Mouse (Mus musculus): ENCODE data around the gene Tmem268. TPM values are rescaled to one million over a fixed set of nuclear protein-coding genes. Genes with fewer than 3 reads are reported as not detected.

Tmem268 gene
- total RNA-seq, 2 experiments from 2014 or later, result 4.3 to 4.9 TPM

DNA sequence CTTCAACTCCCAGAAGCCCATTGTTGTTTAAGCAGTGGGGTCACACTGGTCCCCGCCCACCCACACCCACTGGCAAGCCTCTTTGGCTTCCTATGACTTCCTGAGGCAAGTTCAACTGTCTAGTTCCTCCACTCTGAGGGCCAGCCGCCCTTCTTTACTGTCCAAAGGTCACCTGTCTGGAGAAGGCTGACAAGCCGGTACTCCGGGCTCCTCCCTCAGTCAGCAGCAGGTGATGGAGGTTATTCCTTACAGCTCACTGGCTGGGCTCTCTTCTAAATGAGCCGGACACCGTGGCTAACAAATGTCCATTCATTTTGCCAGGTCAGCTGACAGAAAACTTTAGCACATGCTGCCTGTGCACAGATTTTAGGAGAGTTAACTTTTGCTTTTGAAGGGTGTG lies 42.2 kb downstream of the Tmem268 start:
- no peak for DNase-seq

GRCm38 (mm10) chr4:63601263-63601662 lies 42.7 kb downstream of the Tmem268 start:
- DNase-seq, result no peak

GRCm38 (mm10) chr4:63604945-63605344 lies 46.4 kb downstream of the Tmem268 start, which contains the start of gene Gm11213:
Gene Gm11213, minus strand, starts transcription at chr4:63605261.
- DNase-seq, result no peak

DNA sequence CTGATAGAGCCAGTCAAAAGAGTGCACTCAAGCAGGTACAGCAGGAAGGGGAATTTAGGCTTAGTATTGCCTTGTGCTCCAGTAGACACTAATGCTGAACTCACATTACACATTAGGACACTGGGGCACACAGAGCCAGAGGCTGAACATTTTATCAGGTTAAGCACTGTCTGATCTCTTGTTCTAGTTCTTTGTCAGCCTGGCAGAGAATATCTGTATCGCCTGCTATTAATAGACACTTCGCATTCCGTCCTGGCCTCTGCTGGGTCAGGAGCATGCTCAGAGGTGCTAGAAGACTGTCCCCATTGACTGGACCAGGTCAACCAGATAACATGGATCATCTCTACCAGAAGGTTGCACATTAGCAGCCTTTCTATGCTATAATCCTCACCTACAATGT lies 47.0 kb downstream of the Tmem268 start:
- no peak for DNase-seq

- DNase-seq, result no peak
Measured at GRCm38 (mm10) chr4:63605968-63606367, 47.4 kb downstream of the Tmem268 start.

- no peak for DNase-seq
Measured at GRCm38 (mm10) chr4:63608391-63608790, 49.8 kb downstream of the Tmem268 start.

- no peak for DNase-seq
Measured at GRCm38 (mm10) chr4:63621861-63622260, 63.3 kb downstream of the Tmem268 start.

DNA sequence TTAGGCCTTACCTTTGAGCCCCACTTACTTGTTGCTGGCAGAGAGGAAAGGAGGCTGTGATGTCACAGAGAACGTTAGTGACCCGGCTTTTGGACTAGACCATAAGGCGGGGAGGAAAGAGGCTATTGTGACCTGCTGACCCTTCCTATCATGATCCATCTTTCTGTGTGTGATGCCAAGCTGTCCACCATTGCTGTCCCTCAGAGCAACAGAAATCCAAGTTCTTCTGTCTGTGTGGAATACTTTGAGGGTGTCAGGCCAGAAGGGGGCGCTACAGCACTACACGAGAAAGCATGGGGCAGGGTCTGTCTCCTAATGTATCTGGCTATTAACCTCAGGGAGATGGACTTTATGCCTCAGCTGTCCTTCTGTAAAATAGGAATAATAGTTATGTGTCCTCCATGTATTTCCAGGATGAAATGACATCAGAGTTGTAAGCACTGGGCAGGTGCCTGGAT lies 63.8 kb downstream of the Tmem268 start, which contains the start of gene Tex48:
Gene Tex48, minus strand, starts transcription at position 51 of the 458 bp plus-strand sequence.
- peak; percentile 11 for DNase-seq

DNA sequence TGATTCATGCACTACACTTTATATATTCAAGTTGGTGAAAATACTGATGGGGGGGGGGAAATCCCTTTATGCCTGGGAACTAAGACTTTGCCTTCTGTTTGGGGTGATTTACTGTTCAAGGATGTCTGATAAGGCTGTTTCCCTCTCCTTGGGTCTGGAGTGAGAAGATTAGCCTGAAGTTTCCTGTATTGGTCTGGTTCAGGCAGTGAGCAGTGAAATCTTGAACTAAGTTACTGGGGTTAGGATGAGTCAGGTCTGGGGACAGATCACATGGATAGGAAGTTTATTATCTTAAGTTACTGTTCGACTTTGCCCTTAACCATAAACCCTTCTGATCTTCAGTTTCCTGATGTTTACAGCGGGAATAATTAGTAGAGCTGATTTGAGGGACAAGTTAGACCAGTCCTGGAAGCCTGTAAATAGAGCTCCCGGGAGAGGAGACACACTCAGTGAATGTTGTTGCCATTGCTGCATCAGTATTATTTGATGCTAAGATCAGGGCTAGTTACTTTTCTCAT lies 67.0 kb downstream of the Tmem268 start:
- no peak for DNase-seq

DNA sequence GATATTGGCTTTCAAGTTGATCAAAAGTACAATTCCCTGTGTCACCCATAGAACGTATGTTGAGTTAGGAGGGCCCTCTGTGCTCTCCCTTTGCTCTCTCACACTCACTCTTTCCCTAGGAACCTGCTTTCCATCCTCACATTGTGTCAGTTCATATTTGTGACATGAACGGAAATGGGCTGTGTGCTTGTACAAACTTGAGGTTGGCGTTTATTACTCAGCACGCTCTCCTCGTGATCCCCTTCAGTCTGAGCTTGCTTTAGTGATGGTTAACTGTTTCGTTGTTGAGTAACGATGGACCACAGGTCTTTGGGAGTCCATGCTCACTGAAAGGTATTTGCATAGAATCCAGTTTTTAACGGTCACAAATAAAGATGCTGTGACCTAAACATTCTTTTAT lies 68.5 kb downstream of the Tmem268 start:
- DNase-seq, result no peak

DNA sequence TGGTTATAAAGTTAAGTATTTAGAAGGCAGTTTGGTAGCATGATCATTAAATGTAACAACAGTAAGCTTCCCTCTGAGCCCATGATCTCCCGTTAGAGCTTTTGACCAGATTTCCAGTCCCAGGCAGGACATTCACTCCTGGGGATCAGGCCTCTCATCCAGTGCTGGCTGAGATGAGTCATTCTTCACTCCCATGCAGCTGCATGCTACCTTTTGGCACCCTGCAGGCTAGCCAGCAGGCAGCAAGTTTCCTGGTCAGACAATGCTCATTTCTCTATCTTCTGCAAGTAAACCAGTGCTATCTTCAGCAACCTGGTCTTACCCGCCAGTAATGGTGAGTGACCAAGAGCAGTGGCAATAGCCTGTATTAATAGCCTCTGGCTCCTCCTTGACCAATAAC lies 74.6 kb downstream of the Tmem268 start:
- DNase-seq, result no peak

Other genes with a start within 250 kb of the Tmem268 start
- gene Orm1, start 214.2 kb upstream of the Tmem268 start, total RNA-seq (2021), result not detected
- not detected for gene Orm3, start 202.6 kb upstream of the Tmem268 start, total RNA-seq (2021)
- not detected for gene Orm2, start 196.3 kb upstream of the Tmem268 start, total RNA-seq (2021)
- 1 to 10 TPM; 4.8 to 5.3 TPM for gene Akna, start 155.4 kb upstream of the Tmem268 start, total RNA-seq (2021)
- 1 to 10 TPM; 5.1 to 8.9 TPM for gene Whrn, start 62.8 kb upstream of the Tmem268 start, total RNA-seq (2021)
- 100 to 1,000 TPM; 158 to 159 TPM for gene Atp6v1g1, start 14.0 kb upstream of the Tmem268 start, total RNA-seq (2021)
- gene Gm11213, start 46.5 kb downstream of the Tmem268 start, total RNA-seq (2021), result not detected
- gene Tex48, start 63.6 kb downstream of the Tmem268 start, total RNA-seq (2021), result not detected
- gene Gm11214, start 104.6 kb downstream of the Tmem268 start, total RNA-seq (2021), result not detected
- gene Tnfsf15, start 186.3 kb downstream of the Tmem268 start, total RNA-seq (2021), result under 1 TPM in 1 of 2 experiments, not detected in 1; 0.07 TPM

Measured in heart, postnatal 4 days (tissue).